Mouse (Mus musculus) heart, adult 11 months (tissue): Measurements from ENCODE around the gene H2al1d.
"Not testable (repeated sequence)": the region's sequence is repeated elsewhere in the genome, so short reads cannot be mapped to it uniquely, and the experiment has no call there.

Experiments
- DNase-seq: peaks from one replicate; pipeline ENCODE4 v3.0.0; 2022

Gene H2al1d

GRCm38 (mm10) chrX:11308524-11308923 is at the start of gene H2al1d:
H2al1d (plus strand) TSS chrX:11308824.
- DNase-seq = not testable (repeated sequence)

- DNase-seq = no peak
These were observed 43.7 kb upstream of the H2al1d start for GRCm38 (mm10) chrX:11264918-11265317.

- peak; percentile 94 for DNase-seq
These were observed 40.8 kb upstream of the H2al1d start for GRCm38 (mm10) chrX:11267791-11268190.

GRCm38 (mm10) chrX:11269074-11269473 is 39.5 kb upstream of the H2al1d start:
- peak; percentile 93 for DNase-seq

- DNase-seq = no peak
These were observed 35.4 kb upstream of the H2al1d start for GRCm38 (mm10) chrX:11273190-11273589.

GRCm38 (mm10) chrX:11277083-11277482 is 31.5 kb upstream of the H2al1d start:
- DNase-seq = no peak

DNA sequence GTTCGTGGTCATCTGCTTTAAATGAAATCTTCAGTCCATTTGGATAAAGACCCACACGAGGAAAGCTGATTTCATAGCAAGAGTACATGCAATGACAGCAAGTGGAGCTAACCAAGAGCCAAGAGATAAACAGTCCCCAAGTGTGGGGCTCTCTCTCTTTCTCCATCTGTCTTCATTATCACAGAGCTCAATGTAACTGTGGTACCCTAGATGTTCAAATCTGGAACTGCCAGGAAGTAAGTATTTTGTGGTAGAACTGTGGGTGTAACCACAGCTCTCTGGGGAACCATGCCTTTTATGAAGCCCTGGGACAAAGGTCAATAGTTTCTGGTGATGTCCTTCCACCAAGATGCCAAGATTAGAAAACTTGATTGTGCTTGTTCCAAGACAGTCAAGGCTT is 27.9 kb upstream of the H2al1d start:
- DNase-seq = no peak

- DNase-seq = peak; percentile 84
These were observed 20.2 kb upstream of the H2al1d start for GRCm38 (mm10) chrX:11288306-11288882.

- no peak for DNase-seq
These were observed 19.4 kb upstream of the H2al1d start for GRCm38 (mm10) chrX:11289244-11289643.

DNA sequence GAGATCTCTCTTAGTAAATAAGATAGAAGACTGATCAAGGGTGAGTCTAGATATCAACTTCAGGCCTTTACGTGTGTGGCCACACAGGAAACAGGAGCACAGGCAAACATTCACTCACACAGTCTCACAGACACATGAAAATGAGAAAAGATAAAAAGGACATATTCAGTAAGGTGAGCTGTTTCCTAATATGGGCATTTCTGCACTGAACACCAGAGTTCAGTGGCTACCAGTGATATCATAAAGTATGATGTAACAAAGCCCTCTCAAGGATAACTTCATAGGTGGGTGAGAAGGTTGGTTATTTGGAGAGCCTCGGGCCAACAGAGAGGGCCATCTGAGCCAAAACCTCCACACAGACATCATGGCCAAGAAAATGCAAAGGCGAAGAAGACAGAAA is 9.7 kb upstream of the H2al1d start, which contains the start of gene H2al1a:
Gene H2al1a (plus strand): TSS at position 301 of the 400 bp plus-strand sequence.
- DNase-seq = not testable (repeated sequence)

DNA sequence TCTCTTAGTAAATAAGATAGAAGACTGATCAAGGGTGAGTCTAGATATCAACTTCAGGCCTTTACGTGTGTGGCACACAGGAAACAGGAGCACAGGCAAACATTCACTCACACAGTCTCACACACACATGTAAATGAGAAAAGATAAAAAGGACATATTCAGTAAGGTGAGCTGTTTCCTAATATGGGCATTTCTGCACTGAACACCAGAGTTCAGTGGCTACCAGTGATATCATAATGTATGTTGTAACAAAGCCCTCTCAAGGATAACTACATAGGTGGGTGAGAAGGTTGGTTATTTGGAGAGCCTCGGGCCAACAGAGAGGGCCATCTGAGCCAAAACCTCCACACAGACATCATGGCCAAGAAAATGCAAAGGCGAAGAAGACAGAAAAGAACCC is 6.5 kb upstream of the H2al1d start, which contains the start of gene H2al1b:
Gene H2al1b (plus strand): TSS at position 301 of the 400 bp plus-strand sequence.
- not testable (repeated sequence) for DNase-seq

GRCm38 (mm10) chrX:11305355-11305754 is 3.3 kb upstream of the H2al1d start, which contains the start of gene H2al1c:
H2al1c (plus strand) TSS chrX:11305655.
- DNase-seq = not testable (repeated sequence)

- DNase-seq = not testable (repeated sequence)
These were observed 3.0 kb downstream of the H2al1d start, which contains the start of gene H2al1e for GRCm38 (mm10) chrX:11311634-11312033. H2al1e (plus strand) TSS chrX:11311934.

GRCm38 (mm10) chrX:11314858-11315257 is 6.2 kb downstream of the H2al1d start, which contains the start of gene H2al1f:
H2al1f (plus strand) TSS chrX:11315158.
- DNase-seq = not testable (repeated sequence)

GRCm38 (mm10) chrX:11317956-11318355 is 9.3 kb downstream of the H2al1d start, which contains the start of gene H2al1g:
H2al1g (plus strand) TSS chrX:11318256.
- DNase-seq = not testable (repeated sequence)

DNA sequence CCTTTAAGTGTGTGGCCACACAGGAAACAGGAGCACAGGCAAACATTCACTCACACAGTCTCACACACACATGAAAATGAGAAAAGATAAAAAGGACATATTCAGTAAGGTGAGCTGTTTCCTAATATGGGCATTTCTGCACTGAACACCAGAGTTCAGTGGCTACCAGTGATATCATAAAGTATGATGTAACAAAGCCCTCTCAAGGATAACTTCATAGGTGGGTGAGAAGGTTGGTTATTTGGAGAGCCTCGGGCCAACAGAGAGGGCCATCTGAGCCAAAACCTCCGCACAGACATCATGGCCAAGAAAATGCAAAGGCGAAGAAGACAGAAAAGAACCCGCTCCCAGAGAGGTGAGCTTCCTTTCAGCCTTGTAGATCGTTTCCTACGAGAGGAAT is 12.6 kb downstream of the H2al1d start, which contains the start of gene H2al1h:
Gene H2al1h (plus strand): TSS at position 301 of the 400 bp plus-strand sequence.
- DNase-seq = not testable (repeated sequence)

DNA sequence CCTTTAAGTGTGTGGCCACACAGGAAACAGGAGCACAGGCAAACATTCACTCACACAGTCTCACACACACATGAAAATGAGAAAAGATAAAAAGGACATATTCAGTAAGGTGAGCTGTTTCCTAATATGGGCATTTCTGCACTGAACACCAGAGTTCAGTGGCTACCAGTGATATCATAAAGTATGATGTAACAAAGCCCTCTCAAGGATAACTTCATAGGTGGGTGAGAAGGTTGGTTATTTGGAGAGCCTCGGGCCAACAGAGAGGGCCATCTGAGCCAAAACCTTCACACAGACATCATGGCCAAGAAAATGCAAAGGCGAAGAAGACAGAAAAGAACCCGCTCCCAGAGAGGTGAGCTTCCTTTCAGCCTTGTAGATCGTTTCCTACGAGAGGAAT is 15.7 kb downstream of the H2al1d start, which contains the start of gene H2al1i:
Gene H2al1i (plus strand): TSS at position 301 of the 400 bp plus-strand sequence.
- not testable (repeated sequence) for DNase-seq

DNA sequence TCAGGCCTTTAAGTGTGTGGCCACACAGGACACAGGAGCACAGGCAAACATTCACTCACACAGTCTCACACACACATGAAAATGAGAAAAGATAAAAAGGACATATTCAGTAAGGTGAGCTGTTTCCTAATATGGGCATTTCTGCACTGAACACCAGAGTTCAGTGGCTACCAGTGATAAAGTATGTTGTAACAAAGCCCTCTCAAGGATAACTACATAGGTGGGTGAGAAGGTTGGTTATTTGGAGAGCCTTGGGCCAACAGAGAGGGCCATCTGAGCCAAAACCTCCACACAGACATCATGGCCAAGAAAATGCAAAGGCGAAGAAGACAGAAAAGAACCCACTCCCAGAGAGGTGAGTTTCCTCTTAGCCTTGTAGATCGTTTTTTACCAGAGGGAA is 18.9 kb downstream of the H2al1d start, which contains the start of gene H2al1j:
Gene H2al1j (plus strand): TSS at position 301 of the 400 bp plus-strand sequence.
- not testable (repeated sequence) for DNase-seq

DNA sequence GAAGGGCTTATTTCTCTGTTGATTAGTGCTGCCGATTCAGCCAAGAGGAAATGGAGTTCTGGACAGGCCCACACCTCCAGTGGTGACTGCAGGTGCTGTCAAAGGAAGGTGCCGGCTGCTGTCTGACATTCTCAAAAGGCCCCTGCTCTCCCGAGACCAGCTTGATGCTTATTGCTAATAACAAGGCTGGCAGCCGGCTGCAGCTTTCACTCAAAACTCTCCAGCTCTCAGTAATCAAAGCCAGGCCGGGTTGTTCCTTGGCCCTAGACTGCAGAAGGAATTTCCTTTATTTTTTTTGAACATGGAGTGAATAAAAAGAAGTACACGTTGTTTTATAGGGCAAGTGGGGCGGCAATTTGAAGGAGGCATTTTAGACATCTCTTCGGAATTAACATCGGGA is 37.1 kb downstream of the H2al1d start:
- DNase-seq = peak; percentile 88

DNA sequence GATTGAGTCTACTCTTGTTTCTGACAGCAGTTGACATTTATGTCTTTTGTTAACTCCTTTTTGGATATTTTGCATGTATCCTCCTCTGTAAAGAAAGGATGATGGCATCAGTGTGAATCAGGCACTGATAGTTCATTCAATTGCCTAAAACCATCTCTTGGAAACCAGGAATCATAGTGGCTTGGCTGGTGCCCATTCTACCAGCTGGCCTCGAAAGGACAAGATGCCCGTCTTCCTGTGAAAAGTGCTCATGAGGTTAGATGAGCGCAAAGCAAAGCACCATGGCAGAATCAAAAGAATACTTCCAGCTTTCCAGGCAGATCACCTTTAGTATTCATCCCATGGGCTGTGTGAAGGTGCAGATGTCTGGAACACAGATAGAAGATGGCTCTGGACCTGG is 38.1 kb downstream of the H2al1d start:
- DNase-seq = no peak
